Mouse (Mus musculus): ENCODE measurements around the gene Gabarap. TPM values are rescaled to one million over a fixed set of nuclear protein-coding genes. Genes with fewer than 3 reads are reported as not detected.
"Not testable (repeated sequence)": the region's sequence is repeated elsewhere in the genome, so short reads cannot be mapped to it uniquely, and the experiment has no call there.

Gabarap gene
- polyA plus RNA-seq, 1 experiment from 2014 or later: 590 TPM

GRCm38 (mm10) chr11:70012931-70013330 lies 22.0 kb downstream of the Gabarap start:
- H3K9me3 ChIP-seq (ENCODE audit: control insufficient read depth, low read length): no peaks in the 10 kb centered on the region
- no peak for DNase-seq (ENCODE audit: low spot score)
- no peaks in the 10 kb centered on the region for H3K27me3 ChIP-seq (replicated peaks; ENCODE audit: control insufficient read depth, insufficient read depth, low read length)
- no peak overlapping the region for H3K9ac ChIP-seq (ENCODE audit: low read depth, low read length)
- H3K36me3 ChIP-seq (ENCODE audit: control insufficient read depth, insufficient read depth, low read length): peaks cover 65% of the 10 kb centered on the region
- ATAC-seq (ENCODE audit: low read depth): no peak
- H3K4me1 ChIP-seq (ENCODE audit: control insufficient read depth, insufficient read depth, low read length): peaks cover 23% of the 10 kb centered on the region
- H3K4me2 ChIP-seq (ENCODE audit: low read depth, low read length): no peak overlapping the region
- no peak overlapping the region for H3K27ac ChIP-seq (replicated peaks; ENCODE audit: low read depth, low read length)
- no peak overlapping the region for H3K4me3 ChIP-seq (ENCODE audit: low read depth, low read length)
- WGBS: 91% methylated on average over 9 of the region's 9 CpGs

- Histone ChIP-seq H3K36me3 (ENCODE audit: control insufficient read depth, insufficient read depth, low read length) (peaks cover 60% of the 10 kb centered on the region), H3K27ac (replicated peaks; ENCODE audit: low read depth, low read length) (no peak overlapping the region), H3K9me3 (ENCODE audit: control insufficient read depth, low read length) (no peaks in the 10 kb centered on the region), H3K27me3 (replicated peaks; ENCODE audit: control insufficient read depth, insufficient read depth, low read length) (no peaks in the 10 kb centered on the region), H3K4me2 (ENCODE audit: low read depth, low read length) (no peak overlapping the region), H3K4me3 (ENCODE audit: low read depth, low read length) (no peak overlapping the region), H3K4me1 (ENCODE audit: control insufficient read depth, insufficient read depth, low read length) (peaks cover 24% of the 10 kb centered on the region), H3K9ac (ENCODE audit: low read depth, low read length) (no peak overlapping the region)
- WGBS: 86% methylated on average over 3 of the region's 3 CpGs
- ATAC-seq (ENCODE audit: low read depth) (no peak), DNase-seq (ENCODE audit: low spot score) (no peak)
Measured at GRCm38 (mm10) chr11:70013408-70013807, 22.5 kb downstream of the Gabarap start.

- H3K27ac ChIP-seq (replicated peaks; ENCODE audit: low read depth, low read length): no peak overlapping the region
- H3K9me3 ChIP-seq (ENCODE audit: control insufficient read depth, low read length): no peaks in the 10 kb centered on the region
- H3K36me3 ChIP-seq (ENCODE audit: control insufficient read depth, insufficient read depth, low read length): peaks cover 54% of the 10 kb centered on the region
- H3K9ac ChIP-seq (ENCODE audit: low read depth, low read length): peak overlapping the region; percentile 79; the same call in 1 of the 2 replicates
- H3K4me1 ChIP-seq (ENCODE audit: control insufficient read depth, insufficient read depth, low read length): peaks cover 24% of the 10 kb centered on the region
- H3K4me3 ChIP-seq (ENCODE audit: low read depth, low read length): no peak overlapping the region
- 58% methylated on average over 5 of the region's 5 CpGs for WGBS
- H3K27me3 ChIP-seq (replicated peaks; ENCODE audit: control insufficient read depth, insufficient read depth, low read length): no peaks in the 10 kb centered on the region
- ATAC-seq (ENCODE audit: low read depth) (no peak), DNase-seq (ENCODE audit: low spot score) (no peak)
- peak overlapping the region; percentile 75; the same call in 1 of the 2 replicates for H3K4me2 ChIP-seq (ENCODE audit: low read depth, low read length)
Measured at GRCm38 (mm10) chr11:70014051-70014450, 23.1 kb downstream of the Gabarap start.

GRCm38 (mm10) chr11:70014880-70015558 lies 24.1 kb downstream of the Gabarap start, which contains the start of gene Acadvl:
TSS of gene Acadvl (minus strand) at chr11:70015411.
- Histone ChIP-seq H3K4me3 (ENCODE audit: low read depth, low read length) (peak within 1 kb of the TSS; percentile 56), H3K9ac (ENCODE audit: low read depth, low read length) (peak within 1 kb of the TSS; percentile 79), H3K4me2 (ENCODE audit: low read depth, low read length) (peak within 1 kb of the TSS; percentile 75), H3K36me3 (ENCODE audit: control insufficient read depth, insufficient read depth, low read length) (peaks cover 44% of the 10 kb centered on the region), H3K27ac (replicated peaks; ENCODE audit: low read depth, low read length) (peak within 1 kb of the TSS; percentile 71), H3K4me1 (ENCODE audit: control insufficient read depth, insufficient read depth, low read length) (peaks cover 27% of the 10 kb centered on the region), H3K9me3 (ENCODE audit: control insufficient read depth, low read length) (no peaks in the 10 kb centered on the region), H3K27me3 (replicated peaks; ENCODE audit: control insufficient read depth, insufficient read depth, low read length) (no peaks in the 10 kb centered on the region)
- DNase-seq (ENCODE audit: low spot score) (peak; percentile 93), ATAC-seq (ENCODE audit: low read depth) (peak; percentile 87)
- under 1% methylated on average over 32 of the region's 35 CpGs for WGBS

GRCm38 (mm10) chr11:70015677-70016076 lies 24.7 kb downstream of the Gabarap start:
- peaks cover 33% of the 10 kb centered on the region for H3K4me1 ChIP-seq (ENCODE audit: control insufficient read depth, insufficient read depth, low read length)
- peaks cover 38% of the 10 kb centered on the region for H3K36me3 ChIP-seq (ENCODE audit: control insufficient read depth, insufficient read depth, low read length)
- H3K9ac ChIP-seq (ENCODE audit: low read depth, low read length): peak overlapping the region; percentile 79; the same call in 1 of the 2 replicates
- WGBS: 69% methylated on average over 6 of the region's 6 CpGs
- peak overlapping the region; percentile 75 for H3K4me2 ChIP-seq (ENCODE audit: low read depth, low read length)
- H3K9me3 ChIP-seq (ENCODE audit: control insufficient read depth, low read length): no peaks in the 10 kb centered on the region
- DNase-seq (ENCODE audit: low spot score): no peak
- no peaks in the 10 kb centered on the region for H3K27me3 ChIP-seq (replicated peaks; ENCODE audit: control insufficient read depth, insufficient read depth, low read length)
- ATAC-seq (ENCODE audit: low read depth): no peak
- peak overlapping the region; percentile 56; the same call in 1 of the 2 replicates for H3K4me3 ChIP-seq (ENCODE audit: low read depth, low read length)
- no peak overlapping the region for H3K27ac ChIP-seq (replicated peaks; ENCODE audit: low read depth, low read length)

GRCm38 (mm10) chr11:70016177-70016576 lies 25.2 kb downstream of the Gabarap start:
- H3K27me3 ChIP-seq (replicated peaks; ENCODE audit: control insufficient read depth, insufficient read depth, low read length); H3K27ac ChIP-seq (replicated peaks; ENCODE audit: low read depth, low read length); H3K4me2 ChIP-seq (ENCODE audit: low read depth, low read length); ATAC-seq (ENCODE audit: low read depth); H3K9ac ChIP-seq (ENCODE audit: low read depth, low read length); DNase-seq (ENCODE audit: low spot score); H3K4me3 ChIP-seq (ENCODE audit: low read depth, low read length); H3K9me3 ChIP-seq (ENCODE audit: control insufficient read depth, low read length): not testable (repeated sequence)
- 68% methylated on average over 2 of the region's 2 CpGs for WGBS
- Histone ChIP-seq H3K36me3 (ENCODE audit: control insufficient read depth, insufficient read depth, low read length) (peaks cover 32% of the 10 kb centered on the region), H3K4me1 (ENCODE audit: control insufficient read depth, insufficient read depth, low read length) (peaks cover 35% of the 10 kb centered on the region)

- H3K4me1 ChIP-seq (ENCODE audit: control insufficient read depth, insufficient read depth, low read length): peaks cover 35% of the 10 kb centered on the region
- H3K9me3 ChIP-seq (ENCODE audit: control insufficient read depth, low read length): no peaks in the 10 kb centered on the region
- no peaks in the 10 kb centered on the region for H3K27me3 ChIP-seq (replicated peaks; ENCODE audit: control insufficient read depth, insufficient read depth, low read length)
- H3K9ac ChIP-seq (ENCODE audit: low read depth, low read length): peak within 1 kb of the TSS; percentile 85
- H3K36me3 ChIP-seq (ENCODE audit: control insufficient read depth, insufficient read depth, low read length): peaks cover 28% of the 10 kb centered on the region
- H3K4me3 ChIP-seq (ENCODE audit: low read depth, low read length): peak within 1 kb of the TSS; percentile 69
- H3K27ac ChIP-seq (replicated peaks; ENCODE audit: low read depth, low read length): peak within 1 kb of the TSS; percentile 82
- no peak for ATAC-seq (ENCODE audit: low read depth)
- DNase-seq (ENCODE audit: low spot score): no peak
- WGBS: 64% methylated on average over 3 of the region's 3 CpGs
- H3K4me2 ChIP-seq (ENCODE audit: low read depth, low read length): peak within 1 kb of the TSS; percentile 85
Measured at GRCm38 (mm10) chr11:70016669-70017068, 25.7 kb downstream of the Gabarap start, which contains the start of gene Dlg4. TSS of gene Dlg4 (plus strand) at chr11:70016942.

- H3K4me2 ChIP-seq (ENCODE audit: low read depth, low read length): peak overlapping the region; percentile 85
- peak overlapping the region; percentile 85 for H3K9ac ChIP-seq (ENCODE audit: low read depth, low read length)
- H3K27ac ChIP-seq (replicated peaks; ENCODE audit: low read depth, low read length): peak overlapping the region; percentile 82
- 35% methylated on average over 7 of the region's 7 CpGs for WGBS
- H3K36me3 ChIP-seq (ENCODE audit: control insufficient read depth, insufficient read depth, low read length): peaks cover 21% of the 10 kb centered on the region
- no peaks in the 10 kb centered on the region for H3K9me3 ChIP-seq (ENCODE audit: control insufficient read depth, low read length)
- peaks cover 35% of the 10 kb centered on the region for H3K4me1 ChIP-seq (ENCODE audit: control insufficient read depth, insufficient read depth, low read length)
- no peak for ATAC-seq (ENCODE audit: low read depth)
- H3K27me3 ChIP-seq (replicated peaks; ENCODE audit: control insufficient read depth, insufficient read depth, low read length): no peaks in the 10 kb centered on the region
- no peak for DNase-seq (ENCODE audit: low spot score)
- peak overlapping the region; percentile 69; the same call in 1 of the 2 replicates for H3K4me3 ChIP-seq (ENCODE audit: low read depth, low read length)
Measured at GRCm38 (mm10) chr11:70017199-70017767, 26.3 kb downstream of the Gabarap start.
